Mouse (Mus musculus) v-Abl transformed pro-B cells (cell line): ENCODE measurements at regions not wholly inside any gene's neighbourhood (a gene's known extent, or its start where the extent isn't known, plus 50 kb on each side); places are given as distances from the start of the nearest gene placed in this dataset.

Experiments used
- in situ Hi-C, 2 experiments: fragments of 400-800 bp; cut with MboI; formaldehyde crosslinking; loops; one replicate each; pipeline ENCODE4 v1.15.1; 2025; ENCODE audit not compliant: unreplicated experiment in 2 of 2

DNA sequence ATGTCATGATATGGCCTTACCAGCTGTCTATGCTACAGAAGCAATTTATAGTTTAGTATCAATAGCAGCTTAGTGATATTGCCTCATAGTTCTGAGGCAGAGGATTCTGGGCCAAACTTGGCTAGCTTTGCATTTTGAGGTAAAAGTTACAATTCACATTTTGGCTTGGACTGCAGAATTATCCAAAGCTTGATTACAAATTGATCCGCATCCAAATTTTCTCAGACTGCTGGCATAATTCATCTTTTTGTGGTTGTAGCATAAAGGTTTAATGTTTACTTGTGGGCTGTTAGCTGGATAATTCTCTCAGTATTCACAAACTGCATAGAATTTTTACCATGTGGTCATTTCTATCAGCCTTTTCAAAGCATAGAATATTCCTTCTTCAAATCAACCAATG lies 589.9 kb upstream of the Pdcd1 start:
- in situ Hi-C loops: no loop called here

DNA sequence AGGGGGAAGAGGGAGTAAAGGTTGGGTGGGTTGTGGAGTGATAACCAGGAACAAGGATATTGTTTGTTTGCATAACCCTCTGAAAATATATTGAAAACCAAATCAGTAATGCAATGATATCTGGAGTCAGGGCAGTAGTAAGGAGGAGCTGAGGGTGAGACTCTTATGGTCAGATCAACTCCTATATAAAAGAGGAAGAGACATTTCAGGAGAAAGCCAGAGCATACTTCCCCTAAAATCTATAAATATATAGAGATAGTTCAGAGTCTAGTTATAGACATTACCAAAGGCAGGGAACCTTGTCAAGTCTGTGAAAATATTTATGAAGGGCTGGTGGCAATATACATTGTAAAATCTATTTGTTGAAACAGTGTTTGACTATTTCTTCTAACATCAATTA lies 605.9 kb upstream of the Pdcd1 start:
- in situ Hi-C loops: no loop called here

- in situ Hi-C loops: loop anchor here in 1 of 2 experiments (10.0 kb wide), 1 partner anchor 423 kb away; no protein-coding TSS in a partner anchor
Observed at GRCm38 (mm10) chr1:94671641-94672040, 619.3 kb upstream of the Pdcd1 start.

GRCm38 (mm10) chr1:94700517-94700916 lies 612.9 kb upstream of the Fam174a start:
- in situ Hi-C loops: no loop called here

GRCm38 (mm10) chr1:94701688-94702087 lies 611.7 kb upstream of the Fam174a start:
- in situ Hi-C loops: no loop called here

DNA sequence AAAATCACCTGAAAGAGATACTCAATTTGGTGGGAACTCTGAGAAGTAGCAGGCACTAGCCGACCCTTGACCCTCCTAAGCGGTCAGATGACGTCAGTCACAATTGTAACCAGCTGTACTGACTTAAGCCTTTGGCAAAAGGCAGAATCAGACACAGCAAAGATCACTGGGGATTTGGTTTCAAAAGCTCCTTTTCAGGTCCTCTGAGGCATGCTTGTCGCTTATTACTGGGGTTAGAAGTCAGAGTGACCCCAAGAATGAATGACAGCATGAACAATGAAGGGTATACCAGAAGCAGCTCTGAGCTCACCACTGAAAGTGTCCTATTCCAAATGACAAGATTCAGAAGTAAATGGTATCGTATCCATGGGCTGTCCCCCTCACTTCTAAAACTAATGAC lies 600.6 kb upstream of the Fam174a start:
- in situ Hi-C loops: no loop called here

- in situ Hi-C loops: no loop called here
Observed at GRCm38 (mm10) chr1:94717699-94718098, 595.7 kb upstream of the Fam174a start.

- in situ Hi-C loops: no loop called here
Observed at GRCm38 (mm10) chr1:94753523-94753922, 559.9 kb upstream of the Fam174a start.

- in situ Hi-C loops: loop anchor here in 1 of 2 experiments (25.0 kb wide), 1 partner anchor 973 kb away; no protein-coding TSS in a partner anchor
Observed at GRCm38 (mm10) chr1:94789019-94789585, 524.3 kb upstream of the Fam174a start.

- in situ Hi-C loops: loop anchor here in 1 of 2 experiments (10.0 to 25.0 kb wide), 2 partner anchors 874 to 972 kb away; partner anchors contain the start of gene St8sia4
Observed at GRCm38 (mm10) chr1:94790604-94791003, 522.8 kb upstream of the Fam174a start.

DNA sequence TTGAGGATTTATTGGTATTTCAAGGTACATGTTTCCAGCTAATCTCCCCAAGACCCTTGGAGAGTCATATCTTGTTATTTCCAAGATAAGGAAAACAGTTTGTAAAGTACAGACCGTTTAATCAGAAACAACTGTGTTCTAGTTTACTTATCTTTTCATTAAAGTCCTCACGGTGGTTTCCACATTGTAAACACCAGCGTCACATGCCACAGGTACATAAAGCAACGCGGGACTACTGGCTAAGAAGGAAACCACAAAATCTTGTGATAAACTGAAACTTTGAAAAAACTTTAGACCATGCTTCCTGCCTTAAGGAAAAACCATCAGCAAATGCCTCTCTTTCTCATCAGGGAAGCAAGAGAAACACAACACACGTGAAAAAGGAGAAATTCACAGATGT lies 522.4 kb upstream of the Fam174a start:
- in situ Hi-C loops: loop anchor here in 1 of 2 experiments (10.0 to 25.0 kb wide), 2 partner anchors 874 to 971 kb away; partner anchors contain the start of gene St8sia4

DNA sequence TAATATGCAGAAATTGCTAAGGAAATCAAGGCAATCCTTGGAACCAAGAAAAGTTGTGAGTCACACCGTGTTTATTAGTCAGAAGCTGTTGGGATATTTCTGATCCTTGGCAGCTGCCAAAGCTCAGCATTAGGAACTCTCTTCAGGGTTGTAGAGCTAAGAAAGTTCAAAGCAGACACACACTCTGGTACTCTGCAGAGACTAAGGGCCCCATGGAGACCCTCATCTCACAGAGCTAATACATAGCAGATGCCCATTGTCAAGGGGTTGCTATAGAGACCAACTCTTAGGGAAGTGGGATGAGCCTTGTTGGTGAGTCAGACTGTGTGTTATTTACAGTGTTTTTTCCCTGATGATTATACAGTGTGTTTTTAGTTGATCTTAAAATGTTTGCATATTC lies 517.4 kb upstream of the Fam174a start:
- in situ Hi-C loops: loop anchor here in 1 of 2 experiments (10.0 to 25.0 kb wide), 2 partner anchors 869 to 966 kb away; partner anchors contain the start of gene St8sia4

DNA sequence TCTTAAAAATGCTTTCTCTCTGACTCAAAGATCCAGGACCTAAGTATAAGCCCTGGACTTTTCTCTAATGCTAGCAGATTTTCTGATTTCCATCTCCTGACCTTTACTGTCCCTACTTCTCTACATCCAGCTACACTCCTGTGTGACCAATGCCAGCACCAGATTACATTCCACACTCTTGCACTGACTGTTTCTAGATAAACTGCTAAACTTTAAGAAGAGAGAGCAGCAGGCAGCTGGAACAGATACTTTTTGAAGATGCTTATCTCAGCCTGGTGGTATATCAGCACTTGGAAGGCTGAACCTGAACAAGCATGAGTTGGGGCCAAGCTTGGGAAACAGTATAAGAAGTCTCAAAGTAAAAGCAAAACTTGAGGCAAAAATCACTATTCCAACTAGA lies 509.7 kb upstream of the Fam174a start:
- in situ Hi-C loops: no loop called here

- in situ Hi-C loops: no loop called here
Observed at GRCm38 (mm10) chr1:94804877-94805276, 508.5 kb upstream of the Fam174a start.

DNA sequence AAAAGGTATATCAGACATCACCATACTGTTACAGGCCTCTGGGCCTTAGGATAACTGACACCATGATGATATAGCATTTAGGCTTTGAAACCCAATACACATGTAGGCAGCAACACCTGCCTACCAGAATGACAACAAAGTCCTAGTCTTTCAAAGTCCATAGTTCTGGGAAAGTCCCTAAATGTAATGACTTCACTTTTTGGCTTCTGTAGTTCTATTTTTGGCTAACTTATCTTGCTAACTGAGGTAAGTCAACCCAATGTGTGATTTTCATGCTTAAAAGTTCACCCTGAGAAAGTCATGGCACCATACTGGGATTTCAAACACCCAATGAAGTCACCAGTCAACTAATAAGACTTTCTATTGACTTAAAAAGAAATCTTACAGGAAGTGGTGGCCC lies 485.8 kb upstream of the Fam174a start:
- in situ Hi-C loops: no loop called here

DNA sequence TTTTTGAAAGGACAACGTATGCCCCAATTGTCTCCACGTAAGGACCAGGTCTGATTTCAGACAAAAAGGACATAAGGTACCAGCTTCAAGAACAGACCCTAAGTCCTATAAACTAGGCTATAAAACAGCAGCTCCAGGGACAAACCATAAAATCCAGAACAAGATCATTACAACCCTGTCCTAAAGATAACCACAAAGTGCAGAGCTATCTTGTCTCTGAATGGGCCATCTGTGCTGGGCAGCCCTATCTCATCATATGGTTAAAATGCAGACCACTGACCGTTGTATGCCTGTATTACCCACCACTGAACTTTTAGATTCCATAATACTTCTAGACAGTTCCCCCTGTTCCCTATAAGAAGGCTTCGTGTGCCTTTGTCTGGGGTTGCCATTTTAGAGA lies 477.4 kb upstream of the Fam174a start:
- in situ Hi-C loops: no loop called here

DNA sequence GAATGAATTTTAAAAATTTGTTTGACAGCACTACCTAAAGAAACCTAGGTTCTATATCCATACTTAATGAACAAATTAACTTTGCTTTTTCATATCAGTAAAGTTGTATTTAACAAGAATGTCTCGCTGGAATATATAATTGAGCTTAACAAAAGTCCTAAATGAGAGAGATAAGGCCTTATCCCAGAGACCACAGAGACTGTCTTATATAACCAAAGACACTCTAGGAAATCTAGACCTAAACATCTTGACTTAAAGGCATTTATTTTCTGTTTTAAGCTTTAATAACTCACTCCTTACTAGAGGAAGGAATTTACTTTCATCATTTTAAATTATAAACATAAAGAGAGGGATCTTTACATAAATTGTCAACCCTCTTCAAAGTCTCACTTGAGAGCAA lies 461.9 kb upstream of the Fam174a start:
- in situ Hi-C loops: no loop called here

DNA sequence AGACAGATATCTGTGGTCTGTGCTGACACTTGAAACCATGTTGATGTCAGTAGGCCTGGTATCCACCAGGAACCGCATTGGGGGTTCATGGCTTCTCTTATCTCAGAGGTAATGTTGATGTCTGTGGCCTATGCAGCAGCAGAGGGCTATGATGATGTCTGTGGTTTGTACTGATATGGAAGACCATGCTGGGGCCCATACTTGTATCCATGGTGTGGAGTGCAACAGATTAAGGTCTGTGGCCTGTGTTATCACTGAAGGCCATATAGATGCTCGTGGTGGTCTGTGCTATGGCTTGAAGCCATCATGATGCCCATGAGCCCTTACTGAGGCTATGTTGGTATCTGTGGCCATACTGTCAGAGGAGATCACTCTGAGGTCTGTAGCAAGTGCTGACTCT lies 455.0 kb upstream of the Fam174a start:
- in situ Hi-C loops: no loop called here

DNA sequence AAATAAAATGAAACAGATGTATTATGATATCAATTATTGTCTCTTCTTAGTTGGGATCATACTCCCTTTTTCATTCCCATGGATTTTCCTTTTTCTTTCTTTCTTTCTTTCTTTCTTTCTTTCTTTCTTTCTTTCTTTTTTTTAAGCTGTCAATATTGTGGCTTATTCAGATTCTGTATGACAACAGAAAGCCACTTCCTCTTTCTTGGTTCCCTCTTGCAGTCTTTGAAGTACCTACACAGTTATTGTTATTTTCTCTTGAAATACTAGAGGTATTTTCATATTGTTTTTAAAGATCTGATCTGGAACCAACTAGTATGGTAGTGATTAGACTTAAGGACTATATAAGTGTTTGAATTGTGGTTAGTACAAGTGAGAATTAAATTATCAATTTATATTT lies 444.6 kb upstream of the Fam174a start:
- in situ Hi-C loops: no loop called here

DNA sequence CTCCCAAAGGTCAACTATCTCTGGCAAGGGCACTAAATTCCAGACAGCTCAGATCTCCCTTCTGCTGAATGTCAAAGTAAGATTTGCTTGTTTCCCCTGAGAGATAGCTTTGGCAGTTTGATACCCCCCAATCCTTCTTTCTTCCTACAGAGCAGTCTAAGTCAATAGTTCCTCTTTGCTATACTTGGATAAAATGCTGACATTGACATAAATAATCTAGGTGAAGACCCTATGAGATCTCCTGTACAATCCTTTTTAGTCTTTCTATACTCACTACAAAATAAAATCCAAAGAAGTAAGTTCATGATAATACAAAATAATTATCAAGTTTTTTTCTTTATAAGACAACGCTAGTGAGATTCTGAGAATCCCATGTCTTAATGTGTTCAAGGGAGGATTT lies 432.9 kb upstream of the Fam174a start:
- in situ Hi-C loops: no loop called here

DNA sequence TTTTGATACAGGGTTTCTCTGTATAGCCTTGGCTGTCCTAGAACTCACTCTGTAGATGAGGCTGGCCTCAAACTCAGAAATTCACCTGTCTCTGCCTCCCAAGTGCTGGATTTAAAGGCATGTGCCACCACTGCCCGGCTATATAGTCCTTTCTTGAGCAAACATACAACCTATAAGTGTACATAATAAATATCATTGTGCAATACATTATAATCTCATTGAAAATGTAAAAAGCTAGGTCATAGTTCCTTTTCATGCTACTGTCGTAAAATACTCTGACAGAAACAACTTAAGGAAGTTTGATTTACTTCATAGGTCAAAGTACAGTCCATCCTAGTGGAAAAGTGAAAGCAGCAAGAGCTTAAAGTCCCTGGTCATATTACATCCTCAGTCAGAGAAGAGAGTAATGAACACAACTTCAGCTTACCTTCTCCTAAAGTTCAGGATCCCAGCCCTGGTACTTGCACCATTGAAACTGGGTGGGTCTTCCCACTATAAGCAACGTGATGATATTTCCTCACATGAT lies 408.4 kb upstream of the Fam174a start:
- in situ Hi-C loops: no loop called here

- in situ Hi-C loops: no loop called here
Observed at GRCm38 (mm10) chr1:94910839-94911238, 402.6 kb upstream of the Fam174a start.
